Mouse (Mus musculus) intestine, embryonic 15.5 days (tissue): Measurements from ENCODE around the gene Ppp1ca. TPM values are rescaled to one million over a fixed set of nuclear protein-coding genes. Genes with fewer than 3 reads are reported as not detected.

Source experiments
- ATAC-seq: fragments of 200-750 bp; cut with Nextera tagmentation; 2 replicates; pipeline ENCODE4 v1.8.0; 2017; ENCODE audit warnings: moderate TSS enrichment, moderate library complexity
- H3K27ac ChIP-seq: fragments of 300-500 bp; sonication (generic); 2 replicates; pipeline ENCODE4 v1.5.1; 2015; ENCODE audit warnings: mild to moderate bottlenecking, inconsistent platforms
- H3K27me3 ChIP-seq: fragments of 300-500 bp; sonication (generic); replicated peaks from 2 replicates; pipeline ENCODE4 v1.6.1; 2015; ENCODE audit warnings: inconsistent platforms
- H3K36me3 ChIP-seq: fragments of 300-500 bp; sonication (generic); 2 replicates; pipeline ENCODE4 v1.6.1; 2015; ENCODE audit warnings: inconsistent platforms
- H3K4me1 ChIP-seq: fragments of 300-500 bp; sonication (generic); replicated peaks from 2 replicates; pipeline ENCODE4 v1.6.1; 2015; ENCODE audit warnings: inconsistent platforms
- H3K4me2 ChIP-seq: fragments of 300-500 bp; sonication (generic); replicated peaks from 2 replicates; pipeline ENCODE4 v1.6.1; 2015; ENCODE audit warnings: mild to moderate bottlenecking, inconsistent platforms
- H3K4me3 ChIP-seq: fragments of 300-500 bp; sonication (generic); replicated peaks from 2 replicates; pipeline ENCODE4 v1.5.1; 2015; ENCODE audit warnings: inconsistent platforms
- H3K9ac ChIP-seq: fragments of 300-500 bp; sonication (generic); 2 replicates; pipeline ENCODE4 v1.6.1; 2015; ENCODE audit warnings: inconsistent platforms
- H3K9me3 ChIP-seq: fragments of 300-500 bp; sonication (generic); 2 replicates; pipeline ENCODE4 v1.6.1; 2016; ENCODE audit warnings: inconsistent platforms
- WGBS: fragments of 180-500 bp; shearing (Covaris S2); methylation state at CpG from one replicate; pipeline ENCODE4 v1.1.7; 2015; 5-methylcytosine and 5-hydroxymethylcytosine counted together
- polyA plus RNA-seq: library from polyadenylated mRNA; unstranded; fragments of >200 nt; fragmentation: Nextera tagmentation; extraction: Ambion mirVana; gene quantifications from 2 replicates; pipeline ENCODE4 v1.2.1, GENCODE M21; 2015

Gene Ppp1ca
- polyA plus RNA-seq, 1 experiment from 2014 or later = 757 TPM

GRCm38 (mm10) chr19:4211891-4212588 lies 20.2 kb downstream of the Ppp1ca start:
- Histone ChIP-seq H3K9me3 (no peaks in the 10 kb centered on the region), H3K27me3 (0 out of 2 replicates have a peak, but pooled peaks cover 3% of the 10 kb centered on the region), H3K4me1 (peaks cover 42% of the 10 kb centered on the region), H3K9ac (peak overlapping the region; percentile 5; the same call in 1 of the 2 replicates), H3K27ac (no peak overlapping the region), H3K4me2 (no peak overlapping the region), H3K4me3 (no peak overlapping the region), H3K36me3 (no peaks in the 10 kb centered on the region)
- ATAC-seq = no peak
- 66% methylated on average over 4 of the region's 4 CpGs for WGBS

DNA sequence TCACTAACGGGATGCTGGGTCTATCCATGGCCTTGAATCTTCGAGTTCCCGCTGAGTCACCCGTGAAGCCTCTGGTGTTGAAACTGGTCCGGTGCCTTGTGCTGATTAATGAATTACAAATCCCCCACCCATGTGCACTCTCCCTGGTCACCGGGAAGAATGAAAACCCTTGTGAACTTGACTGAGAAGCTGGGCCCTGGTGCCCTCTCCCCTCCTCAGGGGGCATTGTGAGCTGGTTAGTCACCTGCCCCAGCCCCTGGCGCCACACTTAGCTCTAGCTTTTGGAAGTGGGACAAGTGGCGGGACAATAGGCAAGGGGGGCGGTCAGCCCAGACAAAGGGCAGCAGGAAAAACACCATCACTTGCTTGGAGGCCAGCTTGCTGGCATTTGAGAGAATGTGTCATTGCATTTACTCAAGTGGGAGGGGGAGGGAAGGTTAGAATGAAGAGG lies 21.7 kb downstream of the Ppp1ca start:
- peak overlapping the region; percentile 91 for H3K4me2 ChIP-seq
- H3K27me3 ChIP-seq = 0 out of 2 replicates have a peak, but pooled peaks cover 3% of the 10 kb centered on the region
- peak overlapping the region; percentile 87 for H3K4me3 ChIP-seq
- peak overlapping the region; percentile 95 for H3K27ac ChIP-seq
- WGBS = 11% methylated on average over 9 of the region's 9 CpGs
- H3K36me3 ChIP-seq = no peaks in the 10 kb centered on the region
- peak; percentile 34 for ATAC-seq
- H3K9me3 ChIP-seq = no peaks in the 10 kb centered on the region
- H3K4me1 ChIP-seq = peaks cover 56% of the 10 kb centered on the region
- H3K9ac ChIP-seq = peak overlapping the region; percentile 97

GRCm38 (mm10) chr19:4214071-4214770 lies 22.4 kb downstream of the Ppp1ca start, which contains the start of the genes Clcf1 and AC109138.7:
Gene Clcf1, plus strand, starts transcription at chr19:4214238.
Gene AC109138.7, plus strand, starts transcription at chr19:4214357.
- peak; percentile 60 for ATAC-seq
- no peaks in the 10 kb centered on the region for H3K36me3 ChIP-seq
- H3K4me3 ChIP-seq = peak within 1 kb of the TSS; percentile 87
- under 1% methylated on average over 49 of the region's 49 CpGs for WGBS
- no peaks in the 10 kb centered on the region for H3K9me3 ChIP-seq
- H3K4me1 ChIP-seq = peaks cover 57% of the 10 kb centered on the region
- H3K4me2 ChIP-seq = peak within 1 kb of the TSS; percentile 91
- peak within 1 kb of the TSS; percentile 97 for H3K9ac ChIP-seq
- peak within 1 kb of the TSS; percentile 95 for H3K27ac ChIP-seq
- H3K27me3 ChIP-seq = 0 out of 2 replicates have a peak, but pooled peaks cover 3% of the 10 kb centered on the region

- under 1% methylated on average over 66 of the region's 81 CpGs for WGBS
- Histone ChIP-seq H3K9me3 (no peaks in the 10 kb centered on the region), H3K4me2 (peak overlapping the region; percentile 91), H3K4me1 (peaks cover 64% of the 10 kb centered on the region), H3K36me3 (no peaks in the 10 kb centered on the region), H3K9ac (peak overlapping the region; percentile 97), H3K27ac (peak overlapping the region; percentile 95), H3K27me3 (0 out of 2 replicates have a peak, but pooled peaks cover 3% of the 10 kb centered on the region), H3K4me3 (peak overlapping the region; percentile 87)
- peak; percentile 44 for ATAC-seq
These were observed 23.0 kb downstream of the Ppp1ca start for GRCm38 (mm10) chr19:4214771-4215450.

GRCm38 (mm10) chr19:4215451-4215840 lies 23.6 kb downstream of the Ppp1ca start:
- 2% methylated on average over 19 of the region's 21 CpGs for WGBS
- H3K9me3 ChIP-seq = no peaks in the 10 kb centered on the region
- H3K4me1 ChIP-seq = peaks cover 69% of the 10 kb centered on the region
- peak overlapping the region; percentile 91 for H3K4me2 ChIP-seq
- H3K36me3 ChIP-seq = no peaks in the 10 kb centered on the region
- H3K27me3 ChIP-seq = 0 out of 2 replicates have a peak, but pooled peaks cover 3% of the 10 kb centered on the region
- H3K27ac ChIP-seq = peak overlapping the region; percentile 95
- peak overlapping the region; percentile 87 for H3K4me3 ChIP-seq
- no peak for ATAC-seq
- peak overlapping the region; percentile 97 for H3K9ac ChIP-seq

- H3K9me3 ChIP-seq = no peaks in the 10 kb centered on the region
- 0 out of 2 replicates have a peak, but pooled peaks cover 3% of the 10 kb centered on the region for H3K27me3 ChIP-seq
- peaks cover 76% of the 10 kb centered on the region for H3K4me1 ChIP-seq
- no peak for ATAC-seq
- peak overlapping the region; percentile 39; the same call in 1 of the 2 replicates for H3K9ac ChIP-seq
- peak overlapping the region; percentile 91 for H3K4me2 ChIP-seq
- WGBS = 13% methylated on average over 14 of the region's 14 CpGs
- H3K36me3 ChIP-seq = no peaks in the 10 kb centered on the region
- H3K4me3 ChIP-seq = peak overlapping the region; percentile 87
- H3K27ac ChIP-seq = peak overlapping the region; percentile 70
These were observed 24.3 kb downstream of the Ppp1ca start for GRCm38 (mm10) chr19:4216041-4216685.

DNA sequence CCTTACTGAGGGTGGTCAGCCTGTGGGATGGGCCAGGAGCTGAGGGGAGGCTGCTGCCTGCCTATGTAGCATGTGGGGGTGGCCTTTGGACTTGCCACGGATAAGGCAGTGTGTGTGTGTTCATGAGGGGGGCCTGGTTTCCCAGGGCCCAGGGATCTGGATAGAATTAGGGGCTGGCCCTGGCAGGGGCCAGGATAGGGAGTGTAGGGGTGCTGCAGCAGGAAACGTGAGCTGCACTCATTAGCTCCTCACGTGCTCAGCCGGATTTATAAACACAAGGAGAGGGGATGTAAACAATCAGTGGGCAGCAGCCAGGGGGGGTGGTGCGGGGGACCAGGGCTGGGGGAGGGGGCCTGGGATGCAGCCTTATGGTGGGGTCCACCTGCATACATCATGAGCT lies 25.3 kb downstream of the Ppp1ca start:
- Histone ChIP-seq H3K9ac (peak overlapping the region; percentile 3; the same call in 1 of the 2 replicates), H3K36me3 (peaks cover under 1% of the 10 kb centered on the region; the same call in 1 of the 2 replicates), H3K4me2 (peak overlapping the region; percentile 91), H3K27ac (peak overlapping the region; percentile 70), H3K27me3 (0 out of 2 replicates have a peak, but pooled peaks cover 2% of the 10 kb centered on the region), H3K9me3 (no peaks in the 10 kb centered on the region), H3K4me1 (peaks cover 85% of the 10 kb centered on the region), H3K4me3 (peak overlapping the region; percentile 87; the same call in 1 of the 2 replicates)
- WGBS = 11% methylated on average over 5 of the region's 5 CpGs
- ATAC-seq = peak; percentile 26

DNA sequence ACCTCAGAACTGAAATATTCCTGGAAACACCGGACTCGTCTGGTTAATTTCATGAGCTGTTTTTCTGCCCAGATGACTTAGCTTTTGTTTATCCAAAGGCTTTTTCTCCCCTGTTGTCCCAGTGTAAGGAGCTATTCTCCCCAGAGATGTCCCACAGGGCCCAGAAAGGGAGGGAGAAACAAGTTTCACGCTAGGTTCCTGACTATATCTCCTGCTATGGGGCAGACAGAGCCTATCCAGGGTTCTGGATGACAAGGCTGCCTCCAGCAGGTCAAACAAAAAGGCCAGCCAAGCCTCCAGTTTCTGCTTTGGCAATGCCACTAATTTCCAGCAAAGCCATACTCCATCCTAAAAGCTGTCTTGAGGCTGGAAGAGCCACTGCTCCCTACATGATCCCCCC lies 26.0 kb downstream of the Ppp1ca start:
- Histone ChIP-seq H3K36me3 (peaks cover 4% of the 10 kb centered on the region; the same call in 1 of the 2 replicates), H3K4me3 (no peak overlapping the region), H3K4me1 (peaks cover 86% of the 10 kb centered on the region), H3K4me2 (peak overlapping the region; percentile 91; the same call in 1 of the 2 replicates), H3K27me3 (no peaks in the 10 kb centered on the region), H3K27ac (peak overlapping the region; percentile 70), H3K9me3 (no peaks in the 10 kb centered on the region), H3K9ac (no peak overlapping the region)
- whole genome bisulfite sequencing = 28% methylated on average over 3 of the region's 3 CpGs
- ATAC-seq = no peak

- H3K9me3 ChIP-seq = no peaks in the 10 kb centered on the region
- H3K27ac ChIP-seq = peak overlapping the region; percentile 64
- no peak overlapping the region for H3K4me3 ChIP-seq
- H3K36me3 ChIP-seq = peaks cover 4% of the 10 kb centered on the region; the same call in 1 of the 2 replicates
- ATAC-seq = no peak
- no peaks in the 10 kb centered on the region for H3K27me3 ChIP-seq
- whole genome bisulfite sequencing = 73% methylated on average over 11 of the region's 11 CpGs
- H3K9ac ChIP-seq = no peak overlapping the region
- peak overlapping the region; percentile 91; the same call in 1 of the 2 replicates for H3K4me2 ChIP-seq
- peaks cover 82% of the 10 kb centered on the region for H3K4me1 ChIP-seq
These were observed 26.4 kb downstream of the Ppp1ca start for GRCm38 (mm10) chr19:4218293-4218692.

GRCm38 (mm10) chr19:4218784-4219183 lies 26.9 kb downstream of the Ppp1ca start:
- Histone ChIP-seq H3K27me3 (no peaks in the 10 kb centered on the region), H3K4me2 (no peak overlapping the region), H3K4me3 (no peak overlapping the region), H3K9me3 (no peaks in the 10 kb centered on the region), H3K36me3 (peaks cover 8% of the 10 kb centered on the region; the same call in 1 of the 2 replicates), H3K27ac (no peak overlapping the region), H3K9ac (no peak overlapping the region), H3K4me1 (peaks cover 81% of the 10 kb centered on the region)
- ATAC-seq = no peak
- 64% methylated on average over 1 of the region's 1 CpGs for WGBS

GRCm38 (mm10) chr19:4219943-4220342 lies 28.1 kb downstream of the Ppp1ca start:
- Histone ChIP-seq H3K4me1 (peaks cover 78% of the 10 kb centered on the region), H3K4me2 (peak overlapping the region; percentile 48)
- ATAC-seq = no peak

More at GRCm38 (mm10) chr19:4219943-4220342, 28.1 kb downstream of the Ppp1ca start:
- Histone ChIP-seq H3K9me3 (no peaks in the 10 kb centered on the region), H3K27ac (peak overlapping the region; percentile 79), H3K36me3 (peaks cover 9% of the 10 kb centered on the region; the same call in 1 of the 2 replicates), H3K27me3 (no peaks in the 10 kb centered on the region), H3K9ac (no peak overlapping the region), H3K4me3 (no peak overlapping the region)
- WGBS = 76% methylated on average over 6 of the region's 6 CpGs
